Mouse (Mus musculus): ENCODE results near the gene Hdgfl2. TPM values are rescaled to one million over a fixed set of nuclear protein-coding genes. Genes with fewer than 3 reads are reported as not detected.

The Hdgfl2 gene
- total and polyA plus RNA-seq, 3 experiments = 31.5 to 35.0 (median 32.5) TPM

- Histone ChIP-seq H3K4me3 (peak overlapping the region; percentile 32; the same call in 1 of the 2 replicates), H3K79me2 (replicated peaks; ENCODE audit: control insufficient read depth, insufficient read depth, low read length) (peaks cover 6% of the 10 kb centered on the region), H3K27me3 (ENCODE audit: control insufficient read depth, insufficient read depth, low read length) (no peaks in the 10 kb centered on the region), H3K4me1 (ENCODE audit: control insufficient read depth, insufficient read depth, low read length) (peaks cover 4% of the 10 kb centered on the region), H3K9ac (ENCODE audit: low read depth, low read length) (peak overlapping the region; percentile 47), H3K36me3 (ENCODE audit: control insufficient read depth, insufficient read depth, low read length) (no peaks in the 10 kb centered on the region), H3K27ac (peak overlapping the region; percentile 69)
- TF ChIP-seq CTCF (IDR thresholded peaks at IDR 0.05) (no peak), EP300 (IDR thresholded peaks at IDR 0.05; ENCODE audit: insufficient read depth, low read depth, low read length) (no peak), POLR2A (IDR thresholded peaks at IDR 0.05; ENCODE audit: insufficient read depth, low read depth, low read length) (no peak)
- WGBS = 33% methylated on average over 13 of the region's 13 CpGs
- DNase-seq = no peak
- intact Hi-C loops (cut with DNase I) = loop anchor here (2.0 to 10.0 kb wide), 3 partner anchors 26 to 578 kb away; partner anchors contain the start of genes Rpl36 and Yju2
These were observed 42.5 kb upstream of the Hdgfl2 start for GRCm38 (mm10) chr17:56036901-56037287.

- no peak for DNase-seq
- TF ChIP-seq EP300 (IDR thresholded peaks at IDR 0.05; ENCODE audit: insufficient read depth, low read depth, low read length) (no peak), CTCF (IDR thresholded peaks at IDR 0.05) (no peak), POLR2A (IDR thresholded peaks at IDR 0.05; ENCODE audit: insufficient read depth, low read depth, low read length) (no peak)
- 56% methylated on average over 8 of the region's 8 CpGs for WGBS
- H3K4me1 ChIP-seq (ENCODE audit: control insufficient read depth, insufficient read depth, low read length) = no peaks in the 10 kb centered on the region; the same call in none of the 2 replicates
- H3K27ac ChIP-seq = no peak overlapping the region
- no peaks in the 10 kb centered on the region for H3K36me3 ChIP-seq (ENCODE audit: control insufficient read depth, insufficient read depth, low read length)
- no peak overlapping the region for H3K9ac ChIP-seq (ENCODE audit: low read depth, low read length)
- intact Hi-C loops (cut with DNase I) = loop anchor here (2.0 to 10.0 kb wide), 3 partner anchors 36 to 576 kb away; partner anchors contain the start of genes Rpl36, Ubxn6 and Yju2
- H3K79me2 ChIP-seq (replicated peaks; ENCODE audit: control insufficient read depth, insufficient read depth, low read length) = peaks cover 4% of the 10 kb centered on the region
- no peak overlapping the region for H3K4me3 ChIP-seq
- no peaks in the 10 kb centered on the region for H3K27me3 ChIP-seq (ENCODE audit: control insufficient read depth, insufficient read depth, low read length)
These were observed 40.7 kb upstream of the Hdgfl2 start for GRCm38 (mm10) chr17:56038583-56039261.

DNA sequence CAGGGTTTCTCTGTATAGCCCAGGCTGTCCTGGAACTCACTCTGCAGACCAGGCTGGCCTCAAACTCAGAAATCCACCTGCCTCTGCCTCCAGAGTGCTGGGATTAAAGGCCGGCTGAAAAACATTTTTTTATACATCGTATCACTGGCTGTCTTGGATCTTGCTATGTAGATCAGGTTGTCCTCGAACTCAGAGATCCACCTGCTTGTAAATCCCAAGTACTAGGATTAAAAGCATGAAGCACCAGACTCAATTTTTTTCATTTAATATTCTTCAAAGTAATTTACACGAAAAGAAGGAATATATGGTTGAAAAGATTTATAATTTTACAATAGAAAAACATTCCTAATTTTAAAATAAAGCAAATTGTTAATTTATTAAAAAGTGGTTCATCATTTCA, 40.1 kb upstream of the Hdgfl2 start:
- 75% methylated on average over 4 of the region's 4 CpGs for WGBS

DNA sequence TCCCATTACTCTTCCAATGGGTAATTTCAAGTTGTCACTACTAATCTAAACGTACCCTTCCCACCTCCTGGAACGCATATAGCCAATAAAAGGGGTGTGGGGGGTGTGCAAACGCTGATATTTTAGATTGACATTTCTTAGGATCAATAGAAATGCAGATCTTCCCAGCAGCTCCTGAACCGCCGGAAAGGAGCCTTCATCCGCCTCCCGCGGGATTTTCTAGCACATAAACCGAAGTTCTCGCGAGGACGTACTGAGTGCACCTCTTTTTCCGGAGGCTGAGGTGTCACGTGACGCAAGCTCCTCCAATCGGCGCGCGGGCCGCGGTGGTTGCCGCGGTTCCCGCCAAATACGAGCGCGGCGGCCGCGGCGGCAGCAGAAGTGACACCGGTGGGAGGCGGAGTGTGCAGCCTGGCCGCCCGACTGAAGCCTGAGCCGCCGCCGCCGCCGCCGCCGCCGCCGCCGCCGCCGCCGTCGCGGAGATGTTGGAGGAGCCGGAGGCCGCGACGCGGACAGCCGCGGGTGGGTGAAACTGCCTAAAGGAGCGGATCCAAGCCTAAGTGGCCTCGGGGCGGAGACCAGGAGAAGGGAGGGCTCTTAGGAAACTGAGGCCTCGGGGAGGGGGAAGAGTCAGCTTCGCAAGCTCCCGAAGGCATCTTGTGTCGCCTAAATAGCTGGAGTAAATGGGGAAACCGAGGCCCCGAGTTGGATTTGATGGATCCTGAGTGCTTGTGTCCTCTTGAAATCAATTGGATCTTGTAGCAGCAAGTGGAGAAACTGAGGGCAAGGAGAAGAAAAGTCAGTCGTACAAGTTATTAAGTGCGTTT, 39.2 kb upstream of the Hdgfl2 start, which contains the start of gene Chaf1a:
TSS of gene Chaf1a (plus strand) at position 410 of the 827 bp plus-strand sequence.
- intact Hi-C loops (cut with DNase I) = no loop called here
- Histone ChIP-seq H3K36me3 (ENCODE audit: control insufficient read depth, insufficient read depth, low read length) (no peaks in the 10 kb centered on the region), H3K9ac (ENCODE audit: low read depth, low read length) (peak within 1 kb of the TSS; percentile 88), H3K79me2 (replicated peaks; ENCODE audit: control insufficient read depth, insufficient read depth, low read length) (peaks cover 3% of the 10 kb centered on the region), H3K27me3 (ENCODE audit: control insufficient read depth, insufficient read depth, low read length) (no peaks in the 10 kb centered on the region), H3K27ac (peak within 1 kb of the TSS; percentile 69), H3K4me3 (peak within 1 kb of the TSS; percentile 72), H3K4me1 (ENCODE audit: control insufficient read depth, insufficient read depth, low read length) (no peaks in the 10 kb centered on the region; the same call in 1 of the 2 replicates)
- under 1% methylated on average over 68 of the region's 68 CpGs for WGBS
- no peak for TF ChIP-seq EP300 (IDR thresholded peaks at IDR 0.05; ENCODE audit: insufficient read depth, low read depth, low read length)
- TF ChIP-seq CTCF (IDR thresholded peaks at IDR 0.05) = 0 out of 2 replicates have a peak, but pooled peaks have one; percentile 7
- TF ChIP-seq POLR2A (IDR thresholded peaks at IDR 0.05; ENCODE audit: insufficient read depth, low read depth, low read length) = peak; percentile 75
- peak; percentile 94 to 98 for DNase-seq

More for the DNA sequence above, 40.1 kb upstream of the Hdgfl2 start:
- Histone ChIP-seq H3K36me3 (ENCODE audit: control insufficient read depth, insufficient read depth, low read length) (no peaks in the 10 kb centered on the region), H3K9ac (ENCODE audit: low read depth, low read length) (no peak overlapping the region), H3K27ac (no peak overlapping the region), H3K79me2 (replicated peaks; ENCODE audit: control insufficient read depth, insufficient read depth, low read length) (peaks cover 4% of the 10 kb centered on the region), H3K27me3 (ENCODE audit: control insufficient read depth, insufficient read depth, low read length) (no peaks in the 10 kb centered on the region), H3K4me3 (peak overlapping the region; percentile 72), H3K4me1 (ENCODE audit: control insufficient read depth, insufficient read depth, low read length) (no peaks in the 10 kb centered on the region; the same call in none of the 2 replicates)
- TF ChIP-seq CTCF (IDR thresholded peaks at IDR 0.05) (no peak), EP300 (IDR thresholded peaks at IDR 0.05; ENCODE audit: insufficient read depth, low read depth, low read length) (no peak), POLR2A (IDR thresholded peaks at IDR 0.05; ENCODE audit: insufficient read depth, low read depth, low read length) (no peak)
- intact Hi-C loops (cut with DNase I) = loop anchor here (2.0 to 10.0 kb wide), 3 partner anchors 35 to 575 kb away; partner anchors contain the start of genes Rpl36, Ubxn6 and Yju2
- DNase-seq = no peak

DNA sequence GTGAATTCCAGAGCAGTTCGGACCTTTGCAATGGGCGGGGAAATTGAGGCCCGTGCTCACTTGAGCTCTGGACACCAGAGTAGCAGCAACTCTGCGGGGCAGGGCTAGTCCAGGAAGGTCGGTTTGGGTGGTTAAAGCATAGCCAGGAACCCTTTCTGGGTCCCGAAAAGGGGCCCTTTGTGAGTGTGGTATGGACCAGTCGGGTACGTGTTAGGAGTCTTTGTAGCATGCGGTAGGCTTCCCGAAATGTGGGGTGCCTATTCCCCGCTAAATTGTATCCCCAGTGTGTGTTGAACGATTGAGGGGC, 38.6 kb upstream of the Hdgfl2 start:
- Histone ChIP-seq H3K4me3 (peak overlapping the region; percentile 72), H3K36me3 (ENCODE audit: control insufficient read depth, insufficient read depth, low read length) (no peaks in the 10 kb centered on the region), H3K27ac (no peak overlapping the region), H3K4me1 (ENCODE audit: control insufficient read depth, insufficient read depth, low read length) (no peaks in the 10 kb centered on the region; the same call in 1 of the 2 replicates), H3K9ac (ENCODE audit: low read depth, low read length) (no peak overlapping the region; the same call in 1 of the 2 replicates), H3K27me3 (ENCODE audit: control insufficient read depth, insufficient read depth, low read length) (no peaks in the 10 kb centered on the region), H3K79me2 (replicated peaks; ENCODE audit: control insufficient read depth, insufficient read depth, low read length) (peaks cover 3% of the 10 kb centered on the region)
- DNase-seq = no peak
- no peak for TF ChIP-seq EP300 (IDR thresholded peaks at IDR 0.05; ENCODE audit: insufficient read depth, low read depth, low read length)
- TF ChIP-seq CTCF (IDR thresholded peaks at IDR 0.05) = no peak
- no peak for TF ChIP-seq POLR2A (IDR thresholded peaks at IDR 0.05; ENCODE audit: insufficient read depth, low read depth, low read length)
- WGBS = 3% methylated on average over 12 of the region's 12 CpGs
- intact Hi-C loops (cut with DNase I) = no loop called here
